Mouse (Mus musculus) megakaryocyte, adult 5-6 weeks (primary cell): Measurements from ENCODE around the gene Mettl16. TPM values are rescaled to one million over a fixed set of nuclear protein-coding genes. Genes with fewer than 3 reads are reported as not detected.
A peak's percentile ranks its signal among the peaks of the same experiment; 100 is the strongest.
"Not testable (repeated sequence)": the region's sequence is repeated elsewhere in the genome, so short reads cannot be mapped to it uniquely, and the experiment has no call there.

Source experiments
- ATAC-seq: 2 replicates; pipeline ENCODE4 v1.8.0; 2016; ENCODE audit warnings: mild to moderate bottlenecking, inconsistent platforms; ENCODE audit not compliant: poor library complexity, severe bottlenecking
- total RNA-seq, 2 experiments: library from RNA; stranded (forward) in 1 of 2; stranded (reverse) in 1 of 2; fragments of 153-499, 151-499 nt in 1 of 2; fragments of 221-1000, 200-1000 nt in 1 of 2; gene quantifications; 2 replicates each; pipeline versions ENCODE4 v1.2.3 to v1.2.4; 2015 to 2017

Mettl16 gene
- total RNA-seq, 2 experiments from 2014 or later = 3.5 to 12.5 TPM

- ATAC-seq = no peak
These were observed 1.8 kb downstream of the Mettl16 start for GRCm38 (mm10) chr11:74772386-74772785.

GRCm38 (mm10) chr11:74792874-74793273, 22.2 kb downstream of the Mettl16 start:
- ATAC-seq = no peak

DNA sequence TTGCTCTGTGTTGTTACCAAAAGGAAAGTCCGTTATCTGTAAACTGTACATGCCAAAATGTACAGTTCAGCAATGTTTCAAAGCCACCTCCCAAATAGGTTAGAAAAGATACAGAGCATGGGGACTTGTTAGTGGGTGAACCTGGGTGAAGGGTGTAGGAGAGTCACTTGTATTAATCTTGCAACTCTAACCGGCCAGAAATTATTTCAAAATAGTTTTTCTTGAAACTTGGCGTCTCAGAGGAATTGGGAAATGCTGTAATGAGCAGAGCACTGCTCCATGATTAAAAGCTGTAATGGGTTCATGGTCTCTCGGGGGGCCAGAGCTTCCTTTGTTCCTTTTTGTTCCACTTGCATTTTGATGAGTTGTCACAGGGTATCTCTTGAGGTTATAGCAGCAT, 30.0 kb downstream of the Mettl16 start:
- no peak for ATAC-seq

- no peak for ATAC-seq
These were observed 33.5 kb downstream of the Mettl16 start for GRCm38 (mm10) chr11:74804081-74804627.

GRCm38 (mm10) chr11:74807246-74807882, 36.7 kb downstream of the Mettl16 start:
- no peak for ATAC-seq

DNA sequence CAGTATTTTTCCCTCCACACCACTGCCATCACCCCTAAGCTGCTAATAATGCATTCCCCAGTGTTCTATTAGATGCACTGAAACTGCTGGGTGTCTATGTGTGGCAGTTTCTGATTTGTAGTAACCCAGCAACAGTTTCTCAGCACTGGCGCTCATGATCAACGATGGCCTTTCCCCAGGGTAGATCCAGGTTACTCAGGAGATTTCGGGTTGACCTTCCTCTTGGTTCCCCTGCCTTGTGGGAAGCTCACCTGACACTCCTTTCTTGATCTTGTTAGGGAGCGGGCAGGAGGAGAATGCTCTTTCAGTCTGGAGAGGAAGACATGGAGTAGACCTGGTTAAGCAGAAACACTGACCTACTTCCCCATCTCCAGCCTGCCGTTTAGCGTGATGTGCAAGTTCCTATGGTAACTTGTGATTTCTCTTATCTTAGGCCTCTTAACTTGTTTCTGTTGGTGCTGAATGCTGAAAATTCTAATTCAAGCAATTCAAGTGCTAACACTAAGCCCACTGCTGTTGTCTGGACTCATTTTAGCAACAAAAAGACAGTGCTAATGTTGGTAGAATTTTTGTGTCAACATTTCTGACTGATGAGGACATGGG, 37.7 kb downstream of the Mettl16 start:
- no peak for ATAC-seq

DNA sequence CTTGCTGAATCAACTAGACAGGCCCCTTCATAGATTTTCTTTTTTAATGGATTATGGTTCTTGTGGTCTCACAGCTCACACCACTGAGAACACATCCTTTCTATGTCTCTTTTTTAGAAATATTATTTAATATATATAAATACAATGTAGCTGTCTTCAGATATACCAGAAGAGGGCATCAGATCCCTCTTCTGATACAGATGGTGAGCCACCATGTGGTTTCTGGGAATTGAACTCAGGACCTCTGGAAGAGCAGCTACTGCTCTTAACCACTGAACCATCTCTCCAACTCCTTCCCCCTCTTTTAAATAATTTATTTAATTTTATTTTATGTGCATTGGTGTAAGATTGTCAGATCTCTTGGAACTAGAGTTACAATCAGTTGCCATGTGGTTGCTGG, 39.5 kb downstream of the Mettl16 start:
- no peak for ATAC-seq

- ATAC-seq = not testable (repeated sequence)
These were observed 40.4 kb downstream of the Mettl16 start for GRCm38 (mm10) chr11:74811027-74811426.

- ATAC-seq = no peak
These were observed 40.9 kb downstream of the Mettl16 start for GRCm38 (mm10) chr11:74811538-74811937.

GRCm38 (mm10) chr11:74815795-74816194, 45.2 kb downstream of the Mettl16 start:
- no peak for ATAC-seq

DNA sequence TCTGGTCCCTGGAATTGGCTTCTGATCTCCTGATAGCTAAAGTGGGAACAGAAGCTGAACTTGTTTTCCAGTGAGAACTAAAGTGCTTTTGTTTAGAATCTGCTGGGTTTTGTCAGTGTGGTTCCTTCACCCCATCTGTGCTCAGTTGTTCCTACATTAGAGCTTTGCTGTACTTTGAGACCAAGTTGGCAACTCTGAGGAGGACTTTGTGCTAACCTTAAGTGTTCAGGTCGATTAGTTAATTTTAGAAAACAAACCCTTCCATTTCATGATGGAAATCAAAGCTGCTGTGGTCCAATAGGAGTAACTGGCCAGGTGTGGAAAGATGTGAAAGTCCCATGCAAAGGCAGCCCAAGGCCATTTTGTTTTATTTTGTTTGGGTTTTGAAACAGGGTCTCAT, 50.3 kb downstream of the Mettl16 start:
- no peak for ATAC-seq

GRCm38 (mm10) chr11:74821463-74821862, 50.8 kb downstream of the Mettl16 start:
- no peak for ATAC-seq

DNA sequence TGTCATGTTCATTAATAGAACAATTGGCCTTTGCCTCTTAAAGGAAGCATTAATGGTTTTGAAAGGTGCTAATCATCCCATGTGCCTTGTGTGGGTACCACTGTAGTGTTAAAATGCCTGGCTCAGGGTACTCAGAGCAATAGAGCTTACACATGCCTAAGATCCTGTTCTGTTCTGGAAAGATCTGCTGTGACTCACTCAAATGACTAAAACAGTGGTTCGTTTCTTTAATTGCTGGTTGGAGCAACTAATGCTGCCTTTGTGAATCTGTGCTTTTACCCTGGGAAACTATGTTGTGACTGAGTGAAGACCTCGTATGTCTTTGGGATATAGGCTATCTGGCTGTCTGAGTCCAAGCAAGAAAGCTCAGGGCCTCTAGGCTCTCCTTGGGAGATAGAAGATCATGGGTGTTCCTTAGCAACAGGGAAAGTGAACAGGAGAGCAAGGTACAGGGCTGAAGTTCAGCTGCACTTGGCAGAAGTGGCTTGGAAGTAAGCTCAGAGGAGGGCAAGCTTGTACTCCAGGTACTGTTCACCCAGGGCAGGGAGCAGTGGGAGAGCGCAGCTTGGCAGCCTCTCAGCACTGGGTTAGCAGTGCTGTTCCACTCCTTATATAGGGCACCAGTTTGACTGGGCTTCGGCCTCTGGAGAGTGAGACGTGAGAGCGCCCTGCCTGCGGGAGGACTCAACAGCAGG, 52.3 kb downstream of the Mettl16 start:
- ATAC-seq = no peak

- no peak for ATAC-seq
These were observed 55.5 kb downstream of the Mettl16 start for GRCm38 (mm10) chr11:74826151-74826550.

- ATAC-seq = no peak
These were observed 56.1 kb downstream of the Mettl16 start for GRCm38 (mm10) chr11:74826702-74827101.

GRCm38 (mm10) chr11:74827791-74828403, 57.3 kb downstream of the Mettl16 start:
- no peak for ATAC-seq

GRCm38 (mm10) chr11:74828404-74828931, 57.8 kb downstream of the Mettl16 start:
- ATAC-seq = no peak

- ATAC-seq = no peak
These were observed 58.4 kb downstream of the Mettl16 start for GRCm38 (mm10) chr11:74828965-74829550.

DNA sequence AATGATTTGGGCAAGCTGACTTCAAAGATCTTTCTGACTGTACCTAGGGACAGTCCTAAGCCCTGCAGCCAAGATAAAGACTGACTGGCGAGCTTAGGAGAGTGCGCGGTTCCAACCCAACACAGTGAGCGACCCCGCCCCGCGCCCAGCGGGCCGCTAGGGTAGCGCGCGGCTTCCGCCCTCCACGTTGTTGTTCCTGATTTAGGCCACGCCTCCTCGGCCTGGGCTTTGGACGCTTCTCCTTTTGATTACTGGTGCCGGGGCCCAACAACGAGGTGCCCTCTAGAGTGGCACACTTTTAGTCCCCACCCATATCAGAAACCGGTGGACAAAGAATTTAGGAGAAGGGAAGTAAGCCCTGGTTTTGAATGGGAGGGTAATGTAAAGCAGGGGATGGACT, 59.2 kb downstream of the Mettl16 start:
- peak; percentile 43 for ATAC-seq

- ATAC-seq = peak; percentile 50
These were observed 59.9 kb downstream of the Mettl16 start, which contains the start of gene Mnt for GRCm38 (mm10) chr11:74830256-74831161. Gene Mnt, plus strand, starts transcription at chr11:74830920.
